Mouse (Mus musculus) embryonic facial prominence, embryonic 14.5 days (tissue): ENCODE measurements at regions not wholly inside any gene's neighbourhood (a gene's known extent, or its start where the extent isn't known, plus 50 kb on each side); places are given as distances from the start of the nearest gene placed in this dataset.

Experiments used
- ATAC-seq: fragments of 200-750 bp; cut with Nextera tagmentation; 2 replicates; pipeline ENCODE4 v1.8.0; 2017; ENCODE audit warnings: low read depth, moderate number of reproducible peaks, moderate TSS enrichment
- DNase-seq: peaks from one replicate; pipeline ENCODE4 v3.0.0-alpha.2; 2015; ENCODE audit warnings: low spot score
- H3K27ac ChIP-seq: fragments of 300-500 bp; sonication (generic); replicated peaks from 2 replicates; pipeline ENCODE4 v1.5.1; 2014; ENCODE audit warnings: low read depth, mild to moderate bottlenecking, low read length, moderate library complexity
- H3K27me3 ChIP-seq: fragments of 300-500 bp; sonication (generic); replicated peaks from 2 replicates; pipeline ENCODE4 v1.6.1; 2014; ENCODE audit warnings: low read length; ENCODE audit not compliant: control insufficient read depth, insufficient read depth
- H3K36me3 ChIP-seq: fragments of 300-500 bp; sonication (generic); 2 replicates; pipeline ENCODE4 v1.6.1; 2014; ENCODE audit warnings: low read length, mixed read lengths; ENCODE audit not compliant: control insufficient read depth, insufficient read depth
- H3K4me1 ChIP-seq: fragments of 300-500 bp; sonication (generic); 2 replicates; pipeline ENCODE4 v1.6.1; 2014; ENCODE audit warnings: antibody characterized with exemption, low read length; ENCODE audit not compliant: control insufficient read depth, insufficient read depth
- H3K4me2 ChIP-seq: fragments of 300-500 bp; sonication (generic); 2 replicates; pipeline ENCODE4 v1.6.1; 2014; ENCODE audit warnings: low read depth, mild to moderate bottlenecking, low read length, moderate library complexity, mixed read lengths
- H3K4me3 ChIP-seq: fragments of 300-500 bp; sonication (generic); 2 replicates; pipeline ENCODE4 v1.5.1; 2014; ENCODE audit warnings: low read depth, mild to moderate bottlenecking, low read length
- H3K9ac ChIP-seq: fragments of 300-500 bp; sonication (generic); 2 replicates; pipeline ENCODE4 v1.6.1; 2014; ENCODE audit warnings: low read depth, mild to moderate bottlenecking, low read length, moderate library complexity, mixed read lengths
- H3K9me3 ChIP-seq: fragments of 300-500 bp; sonication (generic); 2 replicates; pipeline ENCODE4 v1.6.1; 2016; ENCODE audit warnings: low read length; ENCODE audit not compliant: control insufficient read depth
- WGBS: fragments of 180-500 bp; shearing (Covaris S2); extraction: QIAGEN DNeasy Blood & Tissue Kit; methylation state at CpG from one replicate; pipeline ENCODE4 v1.1.7; 2014; 5-methylcytosine and 5-hydroxymethylcytosine counted together

GRCm38 (mm10) chr15:96757446-96758198, 58.1 kb upstream of the Slc38a2 start:
- H3K36me3 ChIP-seq = no peaks in the 10 kb centered on the region
- no peak overlapping the region for H3K9ac ChIP-seq
- H3K9me3 ChIP-seq = no peaks in the 10 kb centered on the region
- no peak overlapping the region for H3K4me3 ChIP-seq
- DNase-seq (no peak), ATAC-seq (no peak)
- H3K27ac ChIP-seq = no peak overlapping the region
- H3K27me3 ChIP-seq = no peaks in the 10 kb centered on the region
- H3K4me1 ChIP-seq = peaks cover 12% of the 10 kb centered on the region; the same call in 1 of the 2 replicates
- H3K4me2 ChIP-seq = no peak overlapping the region
- WGBS = 86% methylated on average over 9 of the region's 9 CpGs

GRCm38 (mm10) chr15:96756456-96756855, 56.9 kb upstream of the Slc38a2 start:
- DNase-seq = peak; percentile 54
- Histone ChIP-seq H3K4me3 (no peak overlapping the region), H3K27me3 (no peaks in the 10 kb centered on the region), H3K9me3 (no peaks in the 10 kb centered on the region), H3K4me1 (peaks cover 12% of the 10 kb centered on the region; the same call in 1 of the 2 replicates), H3K36me3 (no peaks in the 10 kb centered on the region), H3K9ac (no peak overlapping the region), H3K27ac (0 out of 2 replicates have a peak overlapping the region, but pooled peaks have one; percentile 30), H3K4me2 (no peak overlapping the region)
- ATAC-seq = peak; percentile 44; the same call in 1 of the 2 replicates
- WGBS = 51% methylated on average over 7 of the region's 7 CpGs

- no peak for ATAC-seq
- H3K27ac ChIP-seq = no peak overlapping the region
- H3K9me3 ChIP-seq = no peaks in the 10 kb centered on the region
- no peak overlapping the region for H3K4me3 ChIP-seq
- no peak for DNase-seq
- no peak overlapping the region for H3K9ac ChIP-seq
- no peaks in the 10 kb centered on the region for H3K36me3 ChIP-seq
- H3K4me2 ChIP-seq = no peak overlapping the region
- H3K27me3 ChIP-seq = no peaks in the 10 kb centered on the region
- H3K4me1 ChIP-seq = peaks cover 12% of the 10 kb centered on the region; the same call in 1 of the 2 replicates
- WGBS = 75% methylated on average over 6 of the region's 6 CpGs
Measured at GRCm38 (mm10) chr15:96755951-96756350, 56.4 kb upstream of the Slc38a2 start.

- ATAC-seq = no peak
- Histone ChIP-seq H3K27ac (no peak overlapping the region), H3K9ac (no peak overlapping the region), H3K4me1 (peaks cover 12% of the 10 kb centered on the region; the same call in 1 of the 2 replicates), H3K27me3 (no peaks in the 10 kb centered on the region), H3K4me2 (no peak overlapping the region), H3K36me3 (no peaks in the 10 kb centered on the region), H3K4me3 (no peak overlapping the region), H3K9me3 (no peaks in the 10 kb centered on the region)
- 82% methylated on average over 13 of the region's 13 CpGs for WGBS
- no peak for DNase-seq
Measured at GRCm38 (mm10) chr15:96755322-96755942, 55.9 kb upstream of the Slc38a2 start.

GRCm38 (mm10) chr15:96754079-96754478, 54.5 kb upstream of the Slc38a2 start:
- 94% methylated on average over 5 of the region's 5 CpGs for WGBS
- H3K9me3 ChIP-seq = no peaks in the 10 kb centered on the region
- H3K4me1 ChIP-seq = peaks cover 12% of the 10 kb centered on the region; the same call in 1 of the 2 replicates
- no peak overlapping the region for H3K27ac ChIP-seq
- no peak for DNase-seq
- no peaks in the 10 kb centered on the region for H3K27me3 ChIP-seq
- H3K9ac ChIP-seq = no peak overlapping the region
- no peak overlapping the region for H3K4me3 ChIP-seq
- no peak overlapping the region for H3K4me2 ChIP-seq
- no peak for ATAC-seq
- H3K36me3 ChIP-seq = no peaks in the 10 kb centered on the region

- DNase-seq (no peak), ATAC-seq (no peak)
- WGBS = 93% methylated on average over 8 of the region's 8 CpGs
- Histone ChIP-seq H3K4me1 (peaks cover 12% of the 10 kb centered on the region; the same call in 1 of the 2 replicates), H3K27ac (no peak overlapping the region), H3K4me2 (no peak overlapping the region), H3K4me3 (no peak overlapping the region), H3K36me3 (no peaks in the 10 kb centered on the region), H3K9me3 (no peaks in the 10 kb centered on the region), H3K9ac (no peak overlapping the region), H3K27me3 (no peaks in the 10 kb centered on the region)
Measured at GRCm38 (mm10) chr15:96752719-96753118, 53.2 kb upstream of the Slc38a2 start.

- Histone ChIP-seq H3K27ac (no peak overlapping the region), H3K27me3 (no peaks in the 10 kb centered on the region), H3K4me2 (no peak overlapping the region), H3K36me3 (no peaks in the 10 kb centered on the region), H3K4me1 (peaks cover 7% of the 10 kb centered on the region; the same call in 1 of the 2 replicates), H3K9ac (no peak overlapping the region), H3K4me3 (no peak overlapping the region), H3K9me3 (no peaks in the 10 kb centered on the region)
- DNase-seq (no peak), ATAC-seq (no peak)
- 77% methylated on average over 3 of the region's 3 CpGs for WGBS
Measured at GRCm38 (mm10) chr15:96752062-96752358, 52.5 kb upstream of the Slc38a2 start.

- no peaks in the 10 kb centered on the region for H3K36me3 ChIP-seq
- ATAC-seq (no peak), DNase-seq (no peak)
- no peak overlapping the region for H3K4me2 ChIP-seq
- no peak overlapping the region for H3K9ac ChIP-seq
- WGBS = 86% methylated on average over 13 of the region's 13 CpGs
- peaks cover 4% of the 10 kb centered on the region; the same call in 1 of the 2 replicates for H3K4me1 ChIP-seq
- no peak overlapping the region for H3K4me3 ChIP-seq
- no peak overlapping the region for H3K27ac ChIP-seq
- H3K9me3 ChIP-seq = no peaks in the 10 kb centered on the region
- no peaks in the 10 kb centered on the region for H3K27me3 ChIP-seq
Measured at GRCm38 (mm10) chr15:96751243-96752061, 51.9 kb upstream of the Slc38a2 start.
